Mouse (Mus musculus): ENCODE measurements around the gene Gipc2. TPM values are rescaled to one million over a fixed set of nuclear protein-coding genes. Genes with fewer than 3 reads are reported as not detected.

The Gipc2 gene
- polyA plus RNA-seq, 1 experiment from 2014 or later, result 12.3 TPM

- WGBS, result 11% methylated on average over 3 of the region's 3 CpGs
- no peak for ATAC-seq (replicated peaks)
- Histone ChIP-seq H3K4me3 (no peak overlapping the region), H3K4me1 (peaks cover 26% of the 10 kb centered on the region), H3K9me3 (no peaks in the 10 kb centered on the region), H3K4me2 (no peak overlapping the region), H3K36me3 (replicated peaks) (no peaks in the 10 kb centered on the region), H3K27ac (no peak overlapping the region), H3K9ac (no peak overlapping the region), H3K27me3 (replicated peaks) (0 out of 2 replicates have a peak, but pooled peaks cover 5% of the 10 kb centered on the region)
Observed at GRCm38 (mm10) chr3:152108560-152109259, 57.3 kb downstream of the Gipc2 start.

DNA sequence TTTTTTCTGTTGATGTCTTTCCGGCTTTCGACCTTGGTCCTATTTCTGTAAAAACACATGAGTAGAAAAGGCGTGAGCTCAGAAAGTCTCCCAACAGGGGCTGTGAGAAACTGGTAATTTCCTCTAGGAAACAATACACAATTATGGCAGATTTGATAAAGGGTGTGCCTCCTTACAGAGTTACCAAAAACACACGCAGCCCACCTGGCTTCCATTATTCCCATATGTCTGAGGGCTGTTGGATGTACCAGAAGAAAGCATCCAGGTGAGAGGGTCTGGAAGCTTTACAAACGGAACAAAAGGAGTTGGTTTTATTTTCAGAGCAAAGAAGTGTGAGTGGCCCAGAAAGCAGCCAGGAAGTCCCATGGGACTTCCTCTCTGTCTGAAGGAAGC is 58.0 kb downstream of the Gipc2 start:
- no peak overlapping the region for H3K27ac ChIP-seq
- peak overlapping the region; percentile 89 for H3K4me2 ChIP-seq

GRCm38 (mm10) chr3:152107149-152108002 is 58.7 kb downstream of the Gipc2 start:
- H3K27me3 ChIP-seq (replicated peaks), result 0 out of 2 replicates have a peak, but pooled peaks cover 5% of the 10 kb centered on the region
- no peaks in the 10 kb centered on the region for H3K9me3 ChIP-seq
- WGBS, result 27% methylated on average over 30 of the region's 30 CpGs
- no peaks in the 10 kb centered on the region for H3K36me3 ChIP-seq (replicated peaks)
- H3K4me2 ChIP-seq, result peak overlapping the region; percentile 89
- peak overlapping the region; percentile 40 for H3K9ac ChIP-seq
- H3K4me3 ChIP-seq, result peak overlapping the region; percentile 46
- peak; percentile 81 for ATAC-seq (replicated peaks)
- H3K4me1 ChIP-seq, result peaks cover 26% of the 10 kb centered on the region
- peak overlapping the region; percentile 48 for H3K27ac ChIP-seq

More for the DNA sequence above, 58.0 kb downstream of the Gipc2 start:
- no peaks in the 10 kb centered on the region for H3K36me3 ChIP-seq (replicated peaks)
- ATAC-seq (replicated peaks), result no peak
- no peak overlapping the region for H3K4me3 ChIP-seq
- WGBS, result 72% methylated on average over 5 of the region's 5 CpGs
- H3K9me3 ChIP-seq, result no peaks in the 10 kb centered on the region
- 0 out of 2 replicates have a peak, but pooled peaks cover 5% of the 10 kb centered on the region for H3K27me3 ChIP-seq (replicated peaks)
- H3K9ac ChIP-seq, result no peak overlapping the region
- peaks cover 26% of the 10 kb centered on the region for H3K4me1 ChIP-seq

- WGBS, result under 1% methylated on average over 28 of the region's 28 CpGs
- Histone ChIP-seq H3K9ac (peak overlapping the region; percentile 40), H3K4me3 (peak overlapping the region; percentile 46), H3K36me3 (replicated peaks) (no peaks in the 10 kb centered on the region), H3K4me2 (peak overlapping the region; percentile 89), H3K27me3 (replicated peaks) (0 out of 2 replicates have a peak, but pooled peaks cover 5% of the 10 kb centered on the region), H3K4me1 (peaks cover 26% of the 10 kb centered on the region), H3K27ac (peak overlapping the region; percentile 48), H3K9me3 (no peaks in the 10 kb centered on the region)
- peak; percentile 64 for ATAC-seq (replicated peaks)
Observed at GRCm38 (mm10) chr3:152106225-152107148, 59.5 kb downstream of the Gipc2 start.

DNA sequence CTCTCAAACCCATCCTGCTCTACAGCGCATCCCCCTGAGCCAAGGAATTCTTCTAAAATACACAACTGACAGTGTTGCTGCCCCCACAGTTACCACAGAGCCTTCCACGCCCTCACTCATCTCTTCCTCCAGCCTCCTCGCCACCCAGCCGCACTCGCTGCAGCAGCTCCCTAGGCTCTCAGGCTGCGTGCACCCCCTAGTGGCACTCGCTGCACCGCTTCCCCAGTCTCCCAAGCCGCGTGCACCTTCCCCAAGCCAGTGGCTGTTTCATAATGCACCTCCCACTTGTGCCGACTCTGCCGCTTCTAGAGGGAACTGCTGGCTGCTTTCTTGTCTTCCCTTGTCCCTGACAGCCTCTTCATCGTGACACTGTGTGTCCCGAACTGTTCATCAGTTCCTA is 60.7 kb downstream of the Gipc2 start:
- Histone ChIP-seq H3K27ac (peak overlapping the region; percentile 28; the same call in 1 of the 2 replicates), H3K4me3 (peak overlapping the region; percentile 9), H3K4me2 (peak overlapping the region; percentile 89), H3K9me3 (no peaks in the 10 kb centered on the region), H3K4me1 (peaks cover 26% of the 10 kb centered on the region), H3K36me3 (replicated peaks) (no peaks in the 10 kb centered on the region), H3K9ac (no peak overlapping the region), H3K27me3 (replicated peaks) (0 out of 2 replicates have a peak, but pooled peaks cover 3% of the 10 kb centered on the region)
- ATAC-seq (replicated peaks), result peak; percentile 66
- WGBS, result 4% methylated on average over 14 of the region's 14 CpGs

DNA sequence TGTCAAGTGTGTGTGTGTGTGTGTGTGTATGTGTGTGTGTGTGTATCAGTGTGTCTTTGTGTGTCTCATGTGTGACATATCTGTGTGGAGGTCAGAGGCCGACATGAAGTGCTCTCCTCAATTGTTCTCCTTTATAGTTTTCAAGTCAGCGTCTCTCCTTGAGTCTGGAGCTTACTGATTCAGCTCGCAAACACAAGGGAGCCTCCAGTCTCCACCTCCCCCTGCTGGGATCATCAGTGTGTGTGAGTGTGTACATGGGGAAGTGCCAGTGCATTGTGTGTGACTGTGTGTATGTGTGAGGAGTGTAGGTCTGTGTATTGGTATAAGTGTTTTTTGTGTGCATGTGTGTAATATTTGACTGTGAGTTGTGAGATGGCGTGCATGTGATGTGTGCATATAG is 62.6 kb downstream of the Gipc2 start:
- ATAC-seq (replicated peaks), result no peak
- H3K27me3 ChIP-seq (replicated peaks), result no peaks in the 10 kb centered on the region
- no peaks in the 10 kb centered on the region for H3K9me3 ChIP-seq
- H3K36me3 ChIP-seq (replicated peaks), result no peaks in the 10 kb centered on the region
- no peak overlapping the region for H3K9ac ChIP-seq
- no peak overlapping the region for H3K4me2 ChIP-seq
- H3K27ac ChIP-seq, result no peak overlapping the region
- WGBS, result 89% methylated on average over 4 of the region's 4 CpGs
- H3K4me3 ChIP-seq, result no peak overlapping the region
- H3K4me1 ChIP-seq, result peaks cover 26% of the 10 kb centered on the region

DNA sequence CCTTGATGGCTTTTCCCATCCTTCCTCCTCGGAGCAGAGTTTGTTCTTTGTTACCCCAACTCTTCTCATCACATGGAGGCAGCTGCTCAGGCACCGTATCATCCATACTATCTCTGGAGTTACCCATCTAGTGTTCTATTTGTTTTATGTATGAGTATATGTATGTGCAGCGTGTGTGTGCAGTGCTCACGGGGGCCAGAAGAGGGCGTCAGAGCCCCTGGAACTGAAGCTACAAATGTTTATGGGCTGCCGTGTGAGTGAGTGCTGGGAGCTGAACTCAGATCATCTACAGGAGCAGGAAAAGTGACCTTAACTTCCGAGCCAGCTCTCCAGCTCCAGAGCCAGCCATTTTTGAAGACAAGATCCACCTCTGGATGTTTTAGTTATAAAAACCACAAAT is 64.6 kb downstream of the Gipc2 start:
- WGBS, result 92% methylated on average over 7 of the region's 7 CpGs

GRCm38 (mm10) chr3:152100119-152100818 is 65.8 kb downstream of the Gipc2 start:
- ATAC-seq (replicated peaks), result peak; percentile 86
- Histone ChIP-seq H3K4me3 (peak overlapping the region; percentile 24), H3K9me3 (no peaks in the 10 kb centered on the region), H3K36me3 (replicated peaks) (no peaks in the 10 kb centered on the region), H3K27ac (0 out of 2 replicates have a peak overlapping the region, but pooled peaks have one; percentile 26), H3K27me3 (replicated peaks) (no peaks in the 10 kb centered on the region), H3K4me2 (peak overlapping the region; percentile 40), H3K4me1 (peaks cover 2% of the 10 kb centered on the region; the same call in 1 of the 2 replicates), H3K9ac (no peak overlapping the region)
- WGBS, result 49% methylated on average over 11 of the region's 11 CpGs

More for the DNA sequence above, 64.6 kb downstream of the Gipc2 start:
- Histone ChIP-seq H3K4me2 (no peak overlapping the region), H3K27me3 (replicated peaks) (no peaks in the 10 kb centered on the region), H3K9ac (no peak overlapping the region), H3K9me3 (no peaks in the 10 kb centered on the region), H3K4me1 (peaks cover 14% of the 10 kb centered on the region), H3K36me3 (replicated peaks) (no peaks in the 10 kb centered on the region), H3K27ac (no peak overlapping the region), H3K4me3 (no peak overlapping the region)
- no peak for ATAC-seq (replicated peaks)

DNA sequence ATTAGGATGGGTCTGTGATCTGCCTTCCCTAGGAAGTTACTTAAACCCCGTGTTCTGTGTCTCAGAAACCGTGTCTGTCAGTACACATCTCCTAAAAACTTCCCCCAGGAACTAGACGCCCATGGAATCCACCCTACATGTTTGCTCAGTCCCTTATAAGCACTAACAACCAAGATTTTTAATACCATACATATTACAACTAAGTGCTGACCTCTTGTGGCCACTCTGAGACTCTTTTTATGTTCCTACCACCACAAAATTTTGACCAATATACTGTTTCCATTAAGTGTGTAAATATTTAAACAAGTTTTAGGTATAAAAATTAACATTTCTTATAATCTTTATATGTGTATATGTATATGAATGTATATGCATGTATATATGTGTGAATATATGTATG is 71.0 kb downstream of the Gipc2 start:
- H3K4me1 ChIP-seq, result no peaks in the 10 kb centered on the region
- H3K9me3 ChIP-seq, result no peaks in the 10 kb centered on the region
- no peak overlapping the region for H3K4me2 ChIP-seq
- ATAC-seq (replicated peaks), result peak; percentile 38; the same call in 1 of the 2 replicates
- 5% methylated on average over 3 of the region's 3 CpGs for WGBS
- H3K27me3 ChIP-seq (replicated peaks), result no peaks in the 10 kb centered on the region; the same call in 1 of the 2 replicates
- H3K36me3 ChIP-seq (replicated peaks), result no peaks in the 10 kb centered on the region
- H3K27ac ChIP-seq, result no peak overlapping the region
- no peak overlapping the region for H3K4me3 ChIP-seq
- no peak overlapping the region for H3K9ac ChIP-seq

- ATAC-seq (replicated peaks), result no peak
- Histone ChIP-seq H3K4me3 (peak overlapping the region; percentile 38), H3K27me3 (replicated peaks) (no peaks in the 10 kb centered on the region; the same call in 1 of the 2 replicates), H3K36me3 (replicated peaks) (no peaks in the 10 kb centered on the region), H3K9me3 (no peaks in the 10 kb centered on the region), H3K9ac (no peak overlapping the region), H3K4me2 (peak overlapping the region; percentile 46), H3K27ac (no peak overlapping the region), H3K4me1 (no peaks in the 10 kb centered on the region)
- 49% methylated on average over 34 of the region's 34 CpGs for WGBS
Observed at GRCm38 (mm10) chr3:152092385-152093057, 73.5 kb downstream of the Gipc2 start.
